Mouse (Mus musculus) layer of hippocampus, adult 9-11 months (tissue): ENCODE measurements around the gene Gm3371.
"Not testable (repeated sequence)": the region's sequence is repeated elsewhere in the genome, so short reads cannot be mapped to it uniquely, and the experiment has no call there.

Experiments used
- DNase-seq: peaks from one replicate; pipeline ENCODE4 v3.0.0; 2022

Gm3371 gene

GRCm38 (mm10) chr14:44410588-44410987, at the start of gene Gm3371:
Gene Gm3371, minus strand, starts transcription at chr14:44410688.
- DNase-seq = not testable (repeated sequence)

GRCm38 (mm10) chr14:44433335-44433734, 22.8 kb upstream of the Gm3371 start, which contains the start of gene Gm8232:
Gene Gm8232, plus strand, starts transcription at chr14:44433635.
- not testable (repeated sequence) for DNase-seq

DNA sequence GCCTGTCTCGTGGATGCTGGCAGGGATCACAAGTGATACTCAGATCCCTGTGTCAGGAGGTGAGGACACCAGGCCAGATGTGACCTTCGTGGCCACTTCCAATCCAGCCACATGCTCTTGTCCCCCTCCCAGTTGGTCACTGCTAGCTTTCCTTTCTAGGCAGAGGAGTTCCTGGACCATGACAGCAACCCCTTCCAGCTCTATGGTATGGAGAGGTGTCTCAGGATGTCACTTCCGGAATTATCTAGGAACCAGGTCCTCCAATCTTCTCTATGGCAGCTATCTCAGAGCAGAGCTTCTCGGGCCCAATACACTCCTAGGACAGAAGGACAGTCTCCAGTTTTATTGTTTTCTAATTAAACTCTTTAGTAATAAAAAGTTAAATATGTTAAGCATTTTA, 26.3 kb downstream of the Gm3371 start:
- DNase-seq = not testable (repeated sequence)

DNA sequence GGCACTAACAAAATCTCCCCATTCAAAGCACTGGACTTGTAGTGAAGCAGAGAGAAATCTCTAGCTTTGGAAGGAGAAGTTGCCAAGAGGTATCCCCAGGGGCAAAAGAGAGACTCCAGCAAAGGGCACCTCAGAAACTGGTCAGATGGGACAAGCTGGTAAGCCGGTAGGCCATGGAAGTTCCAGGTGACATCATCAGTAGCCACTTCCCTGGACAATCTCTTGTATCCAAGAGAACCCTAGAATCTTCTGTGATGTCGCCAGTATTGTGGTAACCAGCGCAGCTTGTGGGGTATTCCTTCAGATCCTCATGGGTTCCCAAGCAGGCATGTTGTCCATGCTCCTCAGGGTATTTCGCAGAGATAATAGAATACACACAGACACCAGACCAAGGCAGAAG, 45.4 kb downstream of the Gm3371 start, which contains the start of gene Gm8229:
TSS of gene Gm8229 (plus strand) at position 301 of the 400 bp plus-strand sequence.
- DNase-seq = not testable (repeated sequence)

DNA sequence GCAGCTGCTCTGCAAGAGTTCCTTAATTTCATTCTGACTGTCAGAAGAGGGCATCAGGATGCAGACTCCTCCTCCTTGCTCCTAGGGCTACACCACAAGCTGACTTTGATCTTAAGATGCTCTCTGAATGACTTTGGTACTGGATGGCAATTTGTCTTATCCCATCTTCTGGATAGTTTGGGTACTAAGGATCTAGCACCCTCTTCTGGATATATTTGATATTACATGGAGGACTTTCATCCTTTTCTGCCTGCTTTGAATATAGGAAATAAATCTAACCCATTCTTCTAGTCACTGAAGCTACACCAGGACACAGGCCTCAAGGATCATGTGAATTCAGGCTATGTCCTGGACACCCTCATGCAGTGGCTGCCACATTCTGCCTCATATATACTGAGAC, 48.2 kb downstream of the Gm3371 start:
- DNase-seq = not testable (repeated sequence)

DNA sequence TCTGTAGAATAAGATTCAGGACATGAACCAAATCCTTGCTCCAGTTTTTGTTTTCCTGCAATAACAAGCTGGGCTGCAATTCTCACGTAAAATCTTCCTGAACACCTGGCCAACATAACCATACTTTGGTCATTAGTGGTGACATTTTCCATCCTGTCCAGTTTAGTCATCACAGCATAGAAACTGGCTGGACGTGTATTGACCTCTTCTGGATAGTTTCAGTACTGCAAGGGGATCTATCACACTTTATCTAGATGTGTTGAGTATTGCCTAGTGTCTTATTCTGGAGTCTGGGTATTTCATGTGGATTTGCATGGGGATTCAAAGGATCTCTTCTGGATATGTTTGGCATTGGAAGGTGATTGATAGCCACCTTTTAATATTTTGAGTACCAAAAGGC, 49.1 kb downstream of the Gm3371 start:
- DNase-seq = not testable (repeated sequence)
